Mouse (Mus musculus): ENCODE results near the gene Scn4a.
"Not testable (repeated sequence)": the region's sequence is repeated elsewhere in the genome, so short reads cannot be mapped to it uniquely, and the experiment has no call there.

Gene Scn4a

GRCm38 (mm10) chr11:106353188-106353587 lies at the start of gene Scn4a:
Gene Scn4a, minus strand, starts transcription at chr11:106353288.
- in situ Hi-C loops (cut with MboI, MseI) = loop anchor here (10.0 kb wide), 1 partner anchor 802 kb away; no protein-coding TSS in a partner anchor

- in situ Hi-C loops (cut with MboI, MseI) = no loop called here
Measured at GRCm38 (mm10) chr11:106398481-106398880, 45.4 kb upstream of the Scn4a start.

DNA sequence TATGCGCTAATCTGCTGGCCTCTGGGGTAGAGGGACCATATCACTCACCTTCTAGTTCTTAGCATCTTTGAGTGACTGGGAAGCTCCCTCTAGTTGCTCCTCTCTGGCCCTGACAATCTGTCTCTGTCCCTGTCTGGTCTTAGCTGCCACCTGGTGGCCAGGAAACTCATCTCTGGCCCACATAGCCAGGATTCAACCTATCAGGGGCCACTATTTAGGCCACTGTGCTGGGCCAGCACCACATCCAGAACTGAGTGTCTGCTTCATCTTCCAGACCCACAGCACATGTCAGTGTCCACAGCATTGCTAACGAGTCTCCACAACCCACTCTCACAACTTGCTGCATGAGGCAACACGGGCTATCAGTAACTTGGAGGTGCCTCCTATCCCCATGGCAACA lies 44.6 kb upstream of the Scn4a start:
- in situ Hi-C loops (cut with MboI, MseI) = no loop called here

DNA sequence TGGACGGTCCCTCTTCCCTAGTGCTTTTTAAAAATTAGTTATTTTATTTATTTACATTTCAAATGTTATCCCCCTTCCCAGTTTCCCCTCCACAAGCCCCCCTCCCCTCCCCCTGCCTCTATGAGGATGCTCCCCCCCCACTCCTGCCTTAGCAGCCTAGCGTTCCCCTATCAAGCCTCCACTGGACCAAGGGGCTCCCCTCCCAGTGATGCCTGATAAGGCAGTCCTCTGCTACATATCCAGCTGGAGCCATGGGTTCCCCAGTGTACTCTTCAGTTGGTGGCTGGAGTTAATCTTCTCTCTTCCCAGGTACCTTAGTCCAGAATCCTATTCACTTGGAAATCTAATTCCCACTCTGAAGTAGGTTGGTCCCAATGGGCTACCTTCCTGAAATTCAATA lies 41.0 kb upstream of the Scn4a start:
- in situ Hi-C loops (cut with MboI, MseI) = not testable (repeated sequence)

DNA sequence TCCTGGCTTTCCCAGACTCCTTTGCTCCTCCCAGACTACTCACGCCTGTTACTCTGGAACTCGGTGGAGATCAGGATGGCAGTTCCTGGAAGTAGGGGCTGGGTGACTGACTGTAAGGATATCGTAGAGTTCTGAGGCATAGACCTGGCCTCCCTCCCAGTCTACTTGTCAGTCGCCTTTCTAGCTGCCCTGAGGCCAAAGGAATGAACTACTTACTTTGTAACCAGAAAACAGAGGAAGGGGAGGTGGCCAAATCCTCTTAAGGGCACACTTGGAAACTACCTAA lies 40.2 kb upstream of the Scn4a start:
- in situ Hi-C loops (cut with MboI, MseI) = no loop called here

DNA sequence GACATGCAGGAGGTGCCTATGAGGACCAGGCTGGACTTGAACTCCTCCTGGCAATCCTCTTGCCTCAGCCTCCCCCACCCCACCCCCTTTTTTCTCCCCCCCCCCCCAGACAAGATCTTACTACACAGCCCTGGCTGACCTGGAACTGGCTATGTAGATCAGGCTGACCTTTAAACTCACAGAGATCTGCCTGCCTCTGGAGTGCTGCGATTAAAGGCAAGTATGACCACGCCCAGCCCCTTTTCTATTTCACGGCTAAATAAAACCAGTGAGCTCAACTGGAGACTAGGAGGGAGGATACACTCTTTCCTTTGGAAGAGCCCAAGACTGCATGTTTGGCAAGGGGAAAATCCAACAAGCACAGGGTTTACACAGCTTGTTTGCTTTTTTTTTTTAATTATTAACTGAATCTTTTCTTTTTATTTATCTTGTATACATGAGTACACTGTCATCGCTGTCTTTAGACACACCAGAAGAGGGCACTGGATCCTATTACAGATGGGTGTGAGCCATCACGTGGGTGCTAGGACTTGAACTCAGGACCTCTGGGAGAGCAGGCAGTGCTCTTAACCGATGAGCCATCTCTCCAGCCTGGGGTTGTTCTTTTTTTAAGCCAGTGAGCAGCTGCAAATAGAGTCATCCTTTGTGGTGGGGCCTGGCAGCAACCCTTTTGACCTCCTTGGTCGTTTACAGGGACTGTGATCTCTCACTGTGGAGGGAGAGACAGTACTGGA lies 39.7 kb upstream of the Scn4a start:
- in situ Hi-C loops (cut with MboI, MseI) = no loop called here

- in situ Hi-C loops (cut with MboI, MseI) = no loop called here
Measured at GRCm38 (mm10) chr11:106391546-106392188, 38.6 kb upstream of the Scn4a start.

DNA sequence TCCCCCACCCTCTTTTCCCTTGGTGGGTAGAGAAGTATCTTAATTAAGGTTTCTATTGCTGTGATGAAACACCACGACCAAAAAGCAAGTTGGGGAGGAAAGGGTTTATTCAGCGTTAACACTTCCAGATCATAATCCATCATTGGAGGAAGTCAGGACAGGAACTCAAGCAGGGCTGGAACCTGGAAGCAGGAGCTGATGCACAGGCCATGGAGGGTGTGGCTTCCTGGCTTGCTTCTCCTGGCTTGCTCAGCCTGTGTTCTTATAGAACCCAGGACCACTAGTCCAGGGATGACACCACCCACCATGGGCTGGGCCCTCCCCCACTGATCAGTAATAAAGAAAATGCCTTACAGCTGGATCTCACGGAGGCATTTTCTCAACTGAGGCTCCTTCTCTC lies 37.7 kb upstream of the Scn4a start:
- in situ Hi-C loops (cut with MboI, MseI) = no loop called here

GRCm38 (mm10) chr11:106389611-106390010 lies 36.5 kb upstream of the Scn4a start:
- in situ Hi-C loops (cut with MboI, MseI) = no loop called here

- in situ Hi-C loops (cut with MboI, MseI) = no loop called here
Measured at GRCm38 (mm10) chr11:106387791-106388216, 34.7 kb upstream of the Scn4a start, which contains the start of gene Icam2. Gene Icam2, minus strand, starts transcription at chr11:106388075.

GRCm38 (mm10) chr11:106387020-106387419 lies 33.9 kb upstream of the Scn4a start:
- in situ Hi-C loops (cut with MboI, MseI) = no loop called here

GRCm38 (mm10) chr11:106386409-106386808 lies 33.3 kb upstream of the Scn4a start:
- in situ Hi-C loops (cut with MboI, MseI) = no loop called here

- in situ Hi-C loops (cut with MboI, MseI) = no loop called here
Measured at GRCm38 (mm10) chr11:106383051-106383790, 30.1 kb upstream of the Scn4a start.

- in situ Hi-C loops (cut with MboI, MseI) = no loop called here
Measured at GRCm38 (mm10) chr11:106382424-106382823, 29.3 kb upstream of the Scn4a start.

DNA sequence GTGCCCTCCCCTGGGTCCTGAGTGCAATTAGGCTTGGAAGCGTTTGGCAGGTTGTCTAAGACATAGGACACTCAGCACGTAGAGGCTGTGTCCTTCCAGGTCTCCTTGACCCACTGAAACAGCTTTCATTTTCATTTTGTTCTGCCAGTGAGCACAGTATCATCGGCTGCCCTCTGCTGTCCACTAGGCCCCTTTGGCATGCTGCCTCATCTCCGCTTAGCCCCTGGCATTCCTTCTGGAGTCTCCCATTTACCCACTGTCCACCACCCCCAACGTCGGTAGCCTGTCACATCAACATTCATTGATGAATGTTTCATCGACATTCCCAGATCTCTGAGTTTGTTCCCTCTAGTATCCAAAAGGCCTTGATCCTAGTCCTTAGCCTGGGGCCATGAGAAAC lies 28.8 kb upstream of the Scn4a start:
- in situ Hi-C loops (cut with MboI, MseI) = no loop called here

GRCm38 (mm10) chr11:106381011-106381410 lies 27.9 kb upstream of the Scn4a start:
- in situ Hi-C loops (cut with MboI, MseI) = no loop called here

GRCm38 (mm10) chr11:106374979-106375378 lies 21.9 kb upstream of the Scn4a start:
- in situ Hi-C loops (cut with MboI, MseI) = loop anchor here (5.0 to 10.0 kb wide), 2 partner anchors 48 to 1000 kb away; no protein-coding TSS in a partner anchor

- in situ Hi-C loops (cut with MboI, MseI) = loop anchor here (10.0 kb wide), 1 partner anchor 1000 kb away; no protein-coding TSS in a partner anchor
Measured at GRCm38 (mm10) chr11:106374559-106374958, 21.5 kb upstream of the Scn4a start.

DNA sequence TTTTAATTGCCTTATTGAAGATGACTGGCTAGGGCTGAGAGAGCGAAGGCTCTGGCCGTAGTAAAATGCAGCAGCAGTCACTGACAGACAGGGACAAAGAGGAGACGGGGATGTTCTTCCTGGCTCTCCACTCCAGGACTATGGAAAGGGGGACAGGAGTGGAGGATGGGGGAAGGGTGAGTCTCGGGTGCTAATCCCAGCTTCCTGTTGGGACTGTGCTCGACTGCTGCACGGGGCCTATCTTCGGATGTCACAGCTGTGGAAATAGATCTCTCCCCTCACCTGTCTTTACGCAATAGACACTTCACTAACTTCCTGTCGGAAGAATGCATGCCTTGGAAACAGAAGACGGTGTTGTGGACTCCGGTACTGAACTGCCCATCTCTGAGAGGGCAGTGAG lies 20.9 kb upstream of the Scn4a start:
- in situ Hi-C loops (cut with MboI, MseI) = loop anchor here (10.0 kb wide), 1 partner anchor 1001 kb away; no protein-coding TSS in a partner anchor

- in situ Hi-C loops (cut with MboI, MseI) = no loop called here
Measured at GRCm38 (mm10) chr11:106366316-106366715, 13.2 kb upstream of the Scn4a start.

DNA sequence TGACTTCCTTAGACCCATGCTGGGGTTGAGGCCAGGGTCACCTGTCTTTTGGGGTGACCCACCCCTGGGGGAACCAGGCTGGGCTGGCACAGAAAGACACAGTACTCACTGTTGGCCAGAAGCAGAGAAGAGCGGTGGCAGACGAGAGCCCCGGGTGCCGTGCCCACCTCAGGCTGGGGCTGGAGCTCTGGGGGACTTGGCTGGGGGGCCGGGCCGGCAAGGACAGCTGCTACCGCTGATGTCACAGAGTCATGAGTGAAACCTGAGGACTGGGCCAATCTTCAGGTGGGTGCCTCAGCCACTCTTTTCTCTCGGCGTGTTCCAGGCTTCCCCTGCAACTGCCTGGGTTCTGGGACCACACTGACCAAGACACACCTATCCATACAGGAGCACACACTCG lies 12.3 kb upstream of the Scn4a start, which contains the start of gene Prr29:
Prr29 (plus strand) TSS at position 107 of the 400 bp plus-strand sequence.
- in situ Hi-C loops (cut with MboI, MseI) = no loop called here

DNA sequence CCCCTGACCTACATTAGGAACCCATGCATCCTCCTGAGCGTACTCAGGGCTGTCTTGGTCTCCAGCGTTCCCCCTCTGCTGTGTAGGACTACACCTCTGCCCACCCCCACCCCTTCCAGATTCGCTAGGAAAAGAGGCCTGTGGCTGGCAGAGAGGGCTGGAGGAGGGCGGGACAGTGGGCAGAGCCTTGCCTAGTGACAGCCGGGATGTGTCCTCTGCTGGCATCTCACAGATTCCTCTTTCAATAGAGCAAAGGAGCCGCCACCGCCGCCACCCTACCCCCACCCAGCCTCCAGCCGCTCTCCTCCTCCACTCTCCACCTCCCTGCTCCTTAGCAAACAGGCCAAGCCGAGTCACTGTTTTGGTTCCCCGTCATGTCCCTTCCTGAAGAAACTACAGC lies 11.6 kb upstream of the Scn4a start:
- in situ Hi-C loops (cut with MboI, MseI) = no loop called here
